Mouse (Mus musculus) MEL (cell line): ENCODE measurements around the gene Acap1. TPM values are rescaled to one million over a fixed set of nuclear protein-coding genes. Genes with fewer than 3 reads are reported as not detected.

Experiments used
- DNase-seq: peaks from one replicate; pipeline ENCODE4 v3.0.0; 2011; ENCODE audit warnings: low read depth, low spot score
- H3K27ac ChIP-seq: 2 replicates; pipeline ENCODE4 v1.5.1; 2012; ENCODE audit warnings: low read depth, mild to moderate bottlenecking, control low read depth, low read length, moderate library complexity; ENCODE audit not compliant: control insufficient read depth
- H3K27me3 ChIP-seq, 2 experiments: fragments of 150-350 bp in 1 of 2; sonication (generic) in 1 of 2; 2 replicates each; pipeline ENCODE4 v1.6.1; 2012; ENCODE audit warnings: low read length in 2 of 2, mild to moderate bottlenecking in 2 of 2, improper control_type of control experiment in 1 of 2, moderate library complexity in 1 of 2; ENCODE audit not compliant: insufficient read depth in 2 of 2, control insufficient read depth in 1 of 2
- H3K36me3 ChIP-seq, 2 experiments: 2 replicates each; pipeline ENCODE4 v1.6.1; 2012 to 2014; ENCODE audit warnings: low read length in 2 of 2, improper control_type of control experiment in 1 of 2, inconsistent platforms in 1 of 2, mild to moderate bottlenecking in 1 of 2; ENCODE audit not compliant: insufficient read depth in 2 of 2, control insufficient read depth in 1 of 2
- H3K4me1 ChIP-seq, 2 experiments: fragments of 150-350 bp in 1 of 2; sonication (generic) in 1 of 2; 2 replicates each; pipeline ENCODE4 v1.6.1; 2012; ENCODE audit warnings: low read length in 2 of 2, improper control_type of control experiment in 1 of 2, mild to moderate bottlenecking in 1 of 2; ENCODE audit not compliant: insufficient read depth in 2 of 2, control insufficient read depth in 1 of 2
- H3K4me3 ChIP-seq, 2 experiments: fragments of 150-350 bp in 1 of 2; sonication (generic) in 1 of 2; 2 replicates each; pipeline ENCODE4 v1.5.1; 2012; ENCODE audit warnings: low read depth in 2 of 2, low read length in 2 of 2, mild to moderate bottlenecking in 2 of 2, moderate library complexity in 2 of 2, control low read depth in 1 of 2, improper control_type of control experiment in 1 of 2; ENCODE audit not compliant: control insufficient read depth in 1 of 2, insufficient read depth in 1 of 2
- H3K79me2 ChIP-seq: 2 replicates; pipeline ENCODE4 v1.6.1; 2012; ENCODE audit warnings: mild to moderate bottlenecking, low read length, moderate library complexity; ENCODE audit not compliant: control insufficient read depth, poor library complexity, insufficient read depth
- H3K9ac ChIP-seq: 2 replicates; pipeline ENCODE4 v1.6.1; 2012; ENCODE audit warnings: low read depth, mild to moderate bottlenecking, control low read depth, low read length, moderate library complexity; ENCODE audit not compliant: control insufficient read depth, poor library complexity, severe bottlenecking
- H3K9me3 ChIP-seq: fragments of 150-350 bp; sonication (generic); replicated peaks from 2 replicates; pipeline ENCODE4 v1.6.1; 2012; ENCODE audit warnings: mild to moderate bottlenecking, low read length, improper control_type of control experiment, moderate library complexity; ENCODE audit not compliant: insufficient read depth
- CHD1 ChIP-seq: IDR thresholded peaks from 2 replicates; pipeline ENCODE4 v1.6.1; 2012; ENCODE audit warnings: low read depth, mild to moderate bottlenecking, inconsistent platforms, low read length, improper control_type of control experiment
- CHD2 ChIP-seq: IDR thresholded peaks from 2 replicates; pipeline ENCODE4 v1.6.1; 2011; ENCODE audit warnings: low read length, improper control_type of control experiment
- CTCF ChIP-seq, 3 experiments: IDR thresholded peaks in 2 of 3; conservative IDR thresholded peaks in 1 of 3; 2 replicates each; pipeline ENCODE4 v1.5.1; 2011 to 2012; ENCODE audit warnings: low read length in 3 of 3, low read depth in 2 of 3, mild to moderate bottlenecking in 2 of 3, improper control_type of control experiment in 1 of 3, inconsistent platforms in 1 of 3, mixed read lengths in 1 of 3, moderate library complexity in 1 of 3; ENCODE audit not compliant: control insufficient read depth in 1 of 3, insufficient read depth in 1 of 3, poor library complexity in 1 of 3, severe bottlenecking in 1 of 3
- E2F4 ChIP-seq: IDR thresholded peaks from 2 replicates; pipeline ENCODE4 v1.6.1; 2011; ENCODE audit warnings: low read depth, low read length, improper control_type of control experiment, borderline replicate concordance
- ELF1 ChIP-seq: IDR thresholded peaks from 2 replicates; pipeline ENCODE4 v1.6.1; 2014; ENCODE audit warnings: low read depth, mild to moderate bottlenecking, inconsistent platforms, low read length, improper control_type of control experiment, moderate library complexity
- EP300 ChIP-seq, 2 experiments: IDR thresholded peaks; 2 replicates each; pipeline ENCODE4 v1.6.1; 2011; ENCODE audit warnings: improper control_type of control experiment in 2 of 2, low read length in 2 of 2, low read depth in 1 of 2, mild to moderate bottlenecking in 1 of 2
- GABPA ChIP-seq: IDR thresholded peaks from 2 replicates; pipeline ENCODE4 v1.6.1; 2012; ENCODE audit warnings: low read depth, mild to moderate bottlenecking, inconsistent platforms, low read length, improper control_type of control experiment, moderate library complexity
- GATA1 ChIP-seq: IDR thresholded peaks from 2 replicates; pipeline ENCODE4 v1.6.1; 2011; ENCODE audit warnings: low read depth, low read length, improper control_type of control experiment
- HCFC1 ChIP-seq: IDR thresholded peaks from 2 replicates; pipeline ENCODE4 v1.6.1; 2012; ENCODE audit warnings: low read depth, mild to moderate bottlenecking, inconsistent platforms, low read length, improper control_type of control experiment, moderate library complexity
- KAT2A ChIP-seq: conservative IDR thresholded peaks from 2 replicates; pipeline ENCODE4 v1.6.1; 2012; ENCODE audit warnings: low read depth, low read length, improper control_type of control experiment, inconsistent platforms
- MAFK ChIP-seq: IDR thresholded peaks from 2 replicates; pipeline ENCODE4 v1.6.1; 2011; ENCODE audit warnings: low read depth, mild to moderate bottlenecking, low read length, improper control_type of control experiment, borderline replicate concordance
- MAX ChIP-seq: IDR thresholded peaks from 2 replicates; pipeline ENCODE4 v1.6.1; 2011; ENCODE audit warnings: low read length, improper control_type of control experiment
- MAZ ChIP-seq: IDR thresholded peaks from 2 replicates; pipeline ENCODE4 v1.6.1; 2012; ENCODE audit warnings: low read depth, mild to moderate bottlenecking, inconsistent platforms, low read length, improper control_type of control experiment
- MEF2A ChIP-seq: IDR thresholded peaks from 2 replicates; pipeline ENCODE4 v1.6.1; 2014; ENCODE audit warnings: low read depth, mild to moderate bottlenecking, inconsistent platforms, low read length, improper control_type of control experiment; ENCODE audit not compliant: poor library complexity, insufficient replicate concordance, severe bottlenecking; ENCODE audit errors: extremely low read depth
- MXI1 ChIP-seq: IDR thresholded peaks from 2 replicates; pipeline ENCODE4 v1.6.1; 2011; ENCODE audit warnings: mild to moderate bottlenecking, low read depth, low read length, improper control_type of control experiment
- MYB ChIP-seq: IDR thresholded peaks from 2 replicates; pipeline ENCODE4 v1.6.1; 2011; ENCODE audit warnings: mild to moderate bottlenecking, low read depth, low read length, improper control_type of control experiment
- MYC ChIP-seq: IDR thresholded peaks from 2 replicates; pipeline ENCODE4 v1.6.1; 2011; ENCODE audit warnings: low read depth, mild to moderate bottlenecking, low read length, improper control_type of control experiment, moderate library complexity
- NELFE ChIP-seq: IDR thresholded peaks from 2 replicates; pipeline ENCODE4 v1.6.1; 2011; ENCODE audit warnings: low read depth, low read length, improper control_type of control experiment
- NRF1 ChIP-seq: IDR thresholded peaks from 2 replicates; pipeline ENCODE4 v1.6.1; 2014; ENCODE audit warnings: low read depth, mild to moderate bottlenecking, inconsistent platforms, low read length, improper control_type of control experiment, moderate library complexity; ENCODE audit not compliant: poor library complexity, insufficient read depth, severe bottlenecking
- POLR2A ChIP-seq, 2 experiments: IDR thresholded peaks; 2 replicates each; pipeline ENCODE4 v1.6.1; 2011 to 2012; ENCODE audit warnings: low read length in 2 of 2, mild to moderate bottlenecking in 2 of 2, control low read depth in 1 of 2, improper control_type of control experiment in 1 of 2, low read depth in 1 of 2, moderate library complexity in 1 of 2; ENCODE audit not compliant: control insufficient read depth in 1 of 2, insufficient read depth in 1 of 2, poor library complexity in 1 of 2
- POLR2AphosphoS5 ChIP-seq: IDR thresholded peaks from 2 replicates; pipeline ENCODE4 v1.6.1; 2012; ENCODE audit warnings: low read depth, borderline replicate concordance, mild to moderate bottlenecking, inconsistent platforms, low read length, moderate library complexity, mixed read lengths
- RCOR1 ChIP-seq: IDR thresholded peaks from 2 replicates; pipeline ENCODE4 v1.6.1; 2012; ENCODE audit warnings: low read depth, mild to moderate bottlenecking, inconsistent platforms, low read length, improper control_type of control experiment
- SIN3A ChIP-seq: IDR thresholded peaks from 2 replicates; pipeline ENCODE4 v1.6.1; 2012; ENCODE audit warnings: low read length, improper control_type of control experiment, inconsistent platforms
- TAL1 ChIP-seq: IDR thresholded peaks from 2 replicates; pipeline ENCODE4 v1.6.1; 2012; ENCODE audit warnings: mild to moderate bottlenecking, inconsistent platforms, low read length, moderate library complexity, mixed read lengths
- TBP ChIP-seq: IDR thresholded peaks from 2 replicates; pipeline ENCODE4 v1.8.0; 2011; ENCODE audit warnings: low read depth, low read length, improper control_type of control experiment
- TCF12 ChIP-seq: IDR thresholded peaks from 2 replicates; pipeline ENCODE4 v1.6.1; 2014; ENCODE audit warnings: low read depth, mild to moderate bottlenecking, inconsistent platforms, low read length, improper control_type of control experiment, moderate library complexity
- USF1 ChIP-seq: IDR thresholded peaks from 2 replicates; pipeline ENCODE4 v1.6.1; 2014; ENCODE audit warnings: low read depth, mild to moderate bottlenecking, inconsistent platforms, low read length, improper control_type of control experiment, moderate library complexity
- USF2 ChIP-seq, 2 experiments: IDR thresholded peaks; 2 replicates each; pipeline ENCODE4 v1.6.1; 2011 to 2012; ENCODE audit warnings: improper control_type of control experiment in 2 of 2, low read length in 2 of 2, borderline replicate concordance in 1 of 2, inconsistent platforms in 1 of 2, low read depth in 1 of 2, mild to moderate bottlenecking in 1 of 2; ENCODE audit not compliant: insufficient read depth in 1 of 2
- ZNF384 ChIP-seq: IDR thresholded peaks from 2 replicates; pipeline ENCODE4 v1.6.1; 2012; ENCODE audit warnings: low read depth, mild to moderate bottlenecking, inconsistent platforms, low read length, improper control_type of control experiment
- polyA plus RNA-seq, 2 experiments: library from polyadenylated mRNA; stranded (reverse) in 1 of 2; unstranded in 1 of 2; fragments of >175 nt in 1 of 2; fragments of >200 nt in 1 of 2; gene quantifications; 2 replicates each; pipeline versions ENCODE4 v1.2.1 to v1.2.4; 2012; ENCODE audit warnings: low replicate concordance in 2 of 2, low read depth in 1 of 2; ENCODE audit not compliant: insufficient read length in 2 of 2, insufficient read depth in 1 of 2, missing spikeins in 1 of 2
- total RNA-seq: library from RNA; depleted of rRNA; stranded (reverse); fragments of 300-350 nt; gene quantifications from 2 replicates; pipeline ENCODE4 v1.2.3, GENCODE M21; 2012

The Acap1 gene
- total and polyA plus RNA-seq, 3 experiments: 20.7 to 42.2 TPM; not detected in 1

DNA sequence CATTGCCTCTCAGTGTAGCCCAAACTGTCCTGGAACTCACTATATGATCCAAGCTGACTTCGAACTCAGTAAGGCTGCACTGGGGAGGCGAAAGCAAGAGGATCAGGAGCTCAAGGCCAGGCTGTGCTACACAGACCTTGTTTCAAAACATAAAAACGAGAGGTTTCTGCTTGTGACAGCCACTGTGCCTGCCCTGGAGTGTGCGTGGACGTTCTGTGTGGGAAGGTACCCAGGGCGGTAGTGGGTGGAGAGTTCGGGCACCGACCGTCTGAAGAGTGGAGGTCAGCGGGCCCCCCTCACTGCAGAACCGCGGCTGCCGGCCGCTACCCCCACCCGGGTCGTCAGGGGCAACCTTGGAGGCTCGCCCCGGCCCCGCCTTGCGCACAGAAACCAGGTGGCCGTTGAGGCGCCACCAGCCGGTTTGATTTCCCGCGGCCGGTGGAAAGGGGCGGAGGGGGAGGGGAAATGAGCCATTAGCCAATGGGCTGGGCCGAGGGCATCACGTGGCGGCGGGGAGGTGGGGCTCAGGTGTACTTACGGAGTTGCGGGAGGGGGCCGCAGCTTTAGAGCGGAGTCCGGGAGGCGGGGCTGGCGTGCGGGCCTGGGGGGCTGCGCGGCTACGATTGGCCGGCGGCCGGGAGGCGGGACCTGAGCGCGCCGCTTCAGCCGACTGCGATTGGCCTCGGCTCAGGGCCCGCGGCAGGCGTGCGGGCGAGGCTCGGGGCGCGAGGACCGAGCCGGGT lies 40.0 kb upstream of the Acap1 start, which contains the start of gene Ybx2:
TSS of gene Ybx2 (plus strand) at position 660 of the 743 bp plus-strand sequence.
- Histone ChIP-seq H3K4me3 (peak within 1 kb of the TSS; percentile 57 to 60), H3K27ac (peak within 1 kb of the TSS; percentile 42)
- DNase-seq: peak; percentile 93

DNA sequence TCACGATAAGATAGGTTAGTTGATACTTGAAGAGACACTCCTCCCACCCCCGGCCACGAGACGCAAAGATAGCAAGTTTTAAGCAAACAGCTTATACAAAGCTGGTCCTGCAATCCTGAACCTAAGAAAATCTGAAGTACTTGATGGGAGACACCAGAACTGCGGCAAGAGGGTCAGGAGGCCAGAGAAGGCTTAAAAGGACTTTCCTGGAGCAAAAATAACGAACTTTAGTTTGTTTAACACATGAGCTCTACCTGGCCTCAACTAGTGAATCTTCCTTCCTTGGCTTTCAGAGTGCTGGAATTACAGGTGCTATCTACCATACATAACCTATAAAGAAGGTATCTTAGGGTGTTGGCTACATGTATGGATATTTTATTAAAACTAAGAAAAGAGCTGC lies 39.3 kb upstream of the Acap1 start:
- Histone ChIP-seq H3K79me2 (no peaks in the 10 kb centered on the region), H3K9ac (peak overlapping the region; percentile 60), H3K4me3 (peak overlapping the region; percentile 57 to 60), H3K27ac (peak overlapping the region; percentile 42), H3K9me3 (no peaks in the 10 kb centered on the region), H3K4me1 (peaks cover 5 to 30% of the 10 kb centered on the region in 2 experiments; a peak in 2 of 4 replicates), H3K36me3 (peaks cover 0 to 28% of the 10 kb centered on the region in 2 experiments; a peak in 2 of 4 replicates), H3K27me3 (peaks cover 0 to 2% of the 10 kb centered on the region in 2 experiments; a peak in 1 of 4 replicates)
- 0 out of 2 replicates have a peak, but pooled peaks have one; percentile 1 for TF ChIP-seq GATA1
- TF ChIP-seq POLR2A (IDR thresholded peaks at IDR 0.05; ENCODE audit: control insufficient read depth in 1 of 2, insufficient read depth in 1 of 2, low read depth in 1 of 2, low read length in 2 of 2, poor library complexity in 1 of 2): no peak
- DNase-seq: peak; percentile 78

More for the DNA sequence above, 40.0 kb upstream of the Acap1 start, which contains the start of gene Ybx2:
- TF ChIP-seq E2F4 (peak; percentile 76; the same call in 1 of the 2 replicates), CHD1 (no peak), MAX (peak; percentile 78), USF1 (peak; percentile 100), TCF12 (no peak), MYC (no peak), POLR2AphosphoS5 (no peak), SIN3A (peak; percentile 71), MAZ (peak; percentile 83), POLR2A (IDR thresholded peaks at IDR 0.05; ENCODE audit: control insufficient read depth in 1 of 2, insufficient read depth in 1 of 2, low read depth in 1 of 2, low read length in 2 of 2, poor library complexity in 1 of 2) (peak; percentile 32 to 43; a peak in 1 of 4 replicates), NRF1 (peak; percentile 32; the same call in 1 of the 2 replicates), MEF2A (no peak), HCFC1 (peak; percentile 65), MYB (peak; percentile 36; the same call in 1 of the 2 replicates), NELFE (peak; percentile 33; the same call in 1 of the 2 replicates), USF2 (IDR thresholded peaks at IDR 0.05; ENCODE audit: borderline replicate concordance in 1 of 2, insufficient read depth in 1 of 2, low read depth in 1 of 2, low read length in 2 of 2) (peak; percentile 76 to 95; a peak in 3 of 4 replicates), MAFK (no peak), ELF1 (no peak), MXI1 (peak; percentile 74), TBP (no peak), ZNF384 (no peak), CHD2 (peak; percentile 23; the same call in 1 of the 2 replicates), TAL1 (no peak), EP300 (IDR thresholded peaks at IDR 0.05; ENCODE audit: low read depth in 1 of 2, low read length in 2 of 2) (peak in 1 of 2 experiments; percentile 24; a peak in 1 of 4 replicates), GATA1 (no peak), RCOR1 (0 out of 2 replicates have a peak, but pooled peaks have one; percentile 16), KAT2A (no peak), GABPA (no peak), CTCF (IDR thresholded peaks at IDR 0.05 in 2 of 3, conservative IDR thresholded peaks at IDR 0.05 in 1 of 3; ENCODE audit: control insufficient read depth in 1 of 3, insufficient read depth in 1 of 3, low read depth in 2 of 3, low read length in 3 of 3, poor library complexity in 1 of 3, severe bottlenecking in 1 of 3) (peak in 1 of 3 experiments; percentile 20; a peak in 1 of 6 replicates)
- Histone ChIP-seq H3K9ac (peak within 1 kb of the TSS; percentile 66), H3K79me2 (no peaks in the 10 kb centered on the region), H3K27me3 (peaks cover 0 to 2% of the 10 kb centered on the region in 2 experiments; a peak in 1 of 4 replicates), H3K36me3 (peaks cover 0 to 25% of the 10 kb centered on the region in 2 experiments; a peak in 2 of 4 replicates), H3K9me3 (no peaks in the 10 kb centered on the region), H3K4me1 (peaks cover 5 to 23% of the 10 kb centered on the region in 2 experiments; a peak in 2 of 4 replicates)
